ENCODE assay signal across 26 mouse cellular contexts in genomic region chr1:38541536-38541935, GRCm38 (mm10).
A peak's percentile ranks its signal among the peaks of the same experiment; 100 is the strongest.
DNase-seq lines count a peak whose midpoint lies in the region; ATAC-seq lines count a peak whose summit lies in the region.
"Had no signal": no experiment of that assay in that cellular context is flagged by ENCODE, and none has a peak within 500 bp of the region (broad histone marks: within the 10 kb centered on the region; RNA-seq: fewer than 3 reads in every experiment).

No protein-coding gene starts in this region.

- peak; percentile 38 to 53 for DNase-seq in cerebellum, postnatal 14 days
- no peak for DNase-seq in cerebellum, adult 11 months
- DNase-seq in heart, postnatal 4 days, result peak; percentile 19
- DNase-seq in neural tube, embryonic 10.5 days (ENCODE audit: extremely low spot score, low spot score), result peak; percentile 12
- DNase-seq in layer of hippocampus, adult 18-20 months (ENCODE audit: low spot score in 2 of 2), result no peak
- DNase-seq: adrenal gland, postnatal 10 days; adrenal gland, postnatal 36 days; B cell, adult 2 months; cerebellum, adult 2 months; cerebellum, postnatal 25 days; forebrain, postnatal 0 days; gastrocnemius, adult 2 months; gastrocnemius, postnatal 14 days; heart, adult 18-20 months had no signal

- no peaks in the 10 kb centered on the region for H3K36me3 ChIP-seq in heart, embryonic 12.5 days
- no peaks in the 10 kb centered on the region for H3K36me3 ChIP-seq in neural tube, embryonic 15.5 days
- H3K36me3 ChIP-seq: embryonic facial prominence, embryonic 12.5 days; embryonic facial prominence, embryonic 15.5 days; G1E; heart, embryonic 10.5 days; heart, embryonic 15.5 days; hindbrain, embryonic 15.5 days had no signal

- no peaks in the 10 kb centered on the region for H3K27me3 ChIP-seq in heart, embryonic 12.5 days (replicated peaks)
- no peaks in the 10 kb centered on the region for H3K27me3 ChIP-seq in neural tube, embryonic 15.5 days (replicated peaks)
- H3K27me3 ChIP-seq: CH12.LX; embryonic facial prominence, embryonic 12.5 days; embryonic facial prominence, embryonic 15.5 days; heart, embryonic 15.5 days; hindbrain, embryonic 12.5 days; hindbrain, embryonic 15.5 days; Patski had no signal

- H3K9ac ChIP-seq in heart, embryonic 12.5 days, result no peak overlapping the region
- H3K9ac ChIP-seq in neural tube, embryonic 15.5 days (replicated peaks), result no peak overlapping the region
- H3K9ac ChIP-seq: embryonic facial prominence, embryonic 12.5 days; embryonic facial prominence, embryonic 15.5 days; forebrain, postnatal 0 days; heart, embryonic 15.5 days; hindbrain, embryonic 12.5 days; hindbrain, embryonic 15.5 days had no signal

- H3K4me1 ChIP-seq in heart, embryonic 12.5 days (replicated peaks), result peaks cover 19% of the 10 kb centered on the region
- peaks cover 61% of the 10 kb centered on the region for H3K4me1 ChIP-seq in neural tube, embryonic 15.5 days

- no peaks in the 10 kb centered on the region for H3K9me3 ChIP-seq in heart, embryonic 12.5 days (replicated peaks)
- H3K9me3 ChIP-seq in neural tube, embryonic 15.5 days (replicated peaks), result no peaks in the 10 kb centered on the region
- H3K9me3 ChIP-seq: embryonic facial prominence, embryonic 12.5 days; embryonic facial prominence, embryonic 15.5 days; G1E; heart, embryonic 10.5 days; heart, embryonic 15.5 days; hindbrain, embryonic 12.5 days; hindbrain, embryonic 15.5 days had no signal

- ATAC-seq in heart, embryonic 12.5 days (ENCODE audit: insufficient number of reproducible peaks, low FRiP score), result no peak
- ATAC-seq in neural tube, embryonic 15.5 days (ENCODE audit: low FRiP score), result no peak
- ATAC-seq: forebrain, embryonic 14.5 days; forebrain, postnatal 0 days; Patski had no signal

- 57% methylated on average over 4 of the region's 4 CpGs for WGBS in heart, embryonic 12.5 days
- 85% methylated on average over 4 of the region's 4 CpGs for WGBS in neural tube, embryonic 15.5 days

- no peak overlapping the region for H3K27ac ChIP-seq in heart, embryonic 12.5 days (ENCODE audit: poor library complexity, severe bottlenecking)
- H3K27ac ChIP-seq in neural tube, embryonic 15.5 days (replicated peaks), result no peak overlapping the region
- H3K27ac ChIP-seq: embryonic facial prominence, embryonic 12.5 days; embryonic facial prominence, embryonic 15.5 days; gastrocnemius, adult 2 months; heart, embryonic 10.5 days; heart, embryonic 15.5 days; hindbrain, embryonic 12.5 days; hindbrain, embryonic 15.5 days had no signal

- no peak overlapping the region for H3K4me2 ChIP-seq in heart, embryonic 12.5 days
- H3K4me2 ChIP-seq in neural tube, embryonic 15.5 days, result no peak overlapping the region
- H3K4me2 ChIP-seq: embryonic facial prominence, embryonic 12.5 days; embryonic facial prominence, embryonic 15.5 days; heart, embryonic 15.5 days; hindbrain, embryonic 12.5 days; hindbrain, embryonic 15.5 days had no signal

- H3K4me3 ChIP-seq in heart, embryonic 12.5 days, result no peak overlapping the region
- no peak overlapping the region for H3K4me3 ChIP-seq in neural tube, embryonic 15.5 days (replicated peaks)
- H3K4me3 ChIP-seq: embryonic facial prominence, embryonic 12.5 days; embryonic facial prominence, embryonic 15.5 days; gastrocnemius, adult 2 months; heart, embryonic 10.5 days; heart, embryonic 15.5 days; hindbrain, embryonic 12.5 days; hindbrain, embryonic 15.5 days had no signal

Comparison
In these comparisons a context has a peak if more than half of its experiments do, and no peak if none do; other contexts are left out.
1. DNase-seq: peak in cerebellum, postnatal 14 days (2 of 2), heart, postnatal 4 days (single experiment) and neural tube, embryonic 10.5 days (single experiment); none in cerebellum, adult 11 months (single experiment) and layer of hippocampus, adult 18-20 months (0 of 2).